Mouse (Mus musculus) heart, postnatal 14 days (tissue): Measurements from ENCODE around the gene Gm9837. TPM values are rescaled to one million over a fixed set of nuclear protein-coding genes. Genes with fewer than 3 reads are reported as not detected.
A peak's percentile ranks its signal among the peaks of the same experiment; 100 is the strongest.

Source experiments
- DNase-seq, 2 experiments: peaks; one replicate each; pipeline ENCODE4 v3.0.0; 2021 to 2022
- intact Hi-C: fragments of 180-260 bp; cut with DNase I; formaldehyde crosslinking; loops from one replicate; pipeline ENCODE4 v1.15.1; 2025
- total RNA-seq, 2 experiments: library from RNA; stranded (reverse); gene quantifications; 2 replicates each; pipeline ENCODE4 v1.2.3; 2021

Gm9837 gene
- total RNA-seq, 2 experiments from 2014 or later: not detected

GRCm38 (mm10) chr11:53489007-53489406 is 18.7 kb upstream of the Gm9837 start:
- intact Hi-C loops: no loop called here
- DNase-seq: no peak

DNA sequence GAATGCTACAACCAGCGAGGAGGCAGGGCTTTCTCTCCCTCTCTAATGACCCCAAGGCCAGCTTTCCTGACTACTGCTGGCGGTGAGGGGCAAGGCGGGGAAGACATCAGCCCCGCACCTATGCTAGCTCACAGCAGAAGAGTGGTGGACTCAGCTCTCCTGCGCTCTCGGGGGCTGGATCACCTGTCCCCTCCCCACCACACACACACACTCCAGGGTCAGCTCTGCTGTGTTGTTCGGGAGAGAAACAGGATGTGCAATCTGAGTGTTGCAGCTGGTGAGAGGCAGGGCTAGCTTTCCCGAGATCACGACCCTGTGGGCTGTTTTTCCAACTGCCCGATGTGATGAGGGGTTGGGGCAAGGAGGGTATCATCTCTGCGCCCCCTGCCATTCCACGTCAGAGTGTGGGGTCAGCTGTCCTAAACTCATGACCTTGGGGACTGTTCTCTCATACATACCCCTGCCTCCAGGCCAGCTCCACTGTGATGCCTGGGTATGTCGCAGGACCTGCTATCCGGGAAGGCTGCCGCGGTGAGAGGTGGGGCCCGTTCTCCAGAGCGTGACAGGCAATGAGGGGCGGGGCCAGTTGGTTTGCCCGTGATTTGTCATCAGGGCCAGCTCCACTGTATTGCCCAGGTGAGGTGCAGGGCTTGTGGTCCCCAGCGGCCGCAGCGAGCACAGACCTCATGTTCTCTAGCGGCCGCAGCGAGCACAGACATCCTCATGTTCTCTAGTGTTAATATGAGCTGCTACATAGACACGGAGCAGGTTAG is 16.7 kb upstream of the Gm9837 start:
- intact Hi-C loops: no loop called here

DNA sequence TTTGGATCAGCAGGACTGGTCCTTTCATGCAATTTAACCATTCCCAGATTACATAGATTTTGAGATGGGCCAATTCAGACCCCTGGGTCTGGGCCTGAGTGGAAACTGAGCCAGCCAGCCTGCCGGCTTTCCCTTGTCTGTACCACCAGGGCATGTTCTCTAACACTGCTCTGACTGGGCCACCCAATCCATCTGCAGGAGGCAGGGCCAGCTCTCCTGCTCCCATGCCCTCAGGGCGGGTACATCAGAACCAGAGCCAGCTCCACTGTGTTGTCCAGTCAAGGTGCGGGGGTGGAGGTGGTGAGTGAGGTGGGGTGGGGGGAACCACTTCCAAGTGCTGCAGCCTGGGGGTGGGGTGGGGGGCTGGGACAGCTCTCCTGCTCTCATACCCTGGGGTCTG is 16.1 kb upstream of the Gm9837 start:
- intact Hi-C loops: no loop called here
- no peak for DNase-seq

More for the DNA sequence above, 16.7 kb upstream of the Gm9837 start:
- DNase-seq: no peak

- intact Hi-C loops: no loop called here
These were observed 15.4 kb upstream of the Gm9837 start for GRCm38 (mm10) chr11:53485719-53486118.

GRCm38 (mm10) chr11:53483159-53483891 is 13.0 kb upstream of the Gm9837 start:
- no peak for DNase-seq
- intact Hi-C loops: no loop called here

More at GRCm38 (mm10) chr11:53485719-53486118, 15.4 kb upstream of the Gm9837 start:
- DNase-seq: no peak

DNA sequence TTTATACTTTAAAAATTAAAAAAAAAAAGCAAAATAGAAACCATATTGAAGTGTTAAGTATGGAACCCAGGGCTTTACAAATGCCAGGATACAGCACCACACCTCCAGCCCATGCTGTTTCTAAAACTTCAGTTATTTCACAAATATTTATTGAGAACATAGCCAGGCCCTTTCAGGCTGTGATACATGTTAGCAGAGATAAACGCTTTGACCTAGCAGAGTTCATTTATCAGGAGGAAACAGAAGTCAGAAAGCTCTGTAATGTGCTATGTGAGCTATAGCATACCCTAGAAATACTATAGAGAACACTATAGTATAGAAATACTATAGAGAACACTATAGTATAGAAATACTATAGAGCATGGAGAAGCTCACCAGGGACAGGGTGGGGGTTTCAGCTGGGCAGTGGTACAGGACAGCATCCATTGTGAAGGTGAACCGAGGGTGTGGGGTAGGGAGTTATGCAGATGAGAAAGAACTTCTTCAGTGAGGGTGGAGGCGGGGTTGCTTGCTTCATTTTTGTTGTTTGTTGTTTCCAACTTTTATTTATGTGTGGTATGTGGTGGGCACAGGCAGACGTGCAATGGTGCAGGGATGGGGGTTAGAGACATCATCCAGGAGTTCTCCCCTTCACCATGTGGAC is 10.9 kb upstream of the Gm9837 start:
- intact Hi-C loops: no loop called here
- DNase-seq: no peak

DNA sequence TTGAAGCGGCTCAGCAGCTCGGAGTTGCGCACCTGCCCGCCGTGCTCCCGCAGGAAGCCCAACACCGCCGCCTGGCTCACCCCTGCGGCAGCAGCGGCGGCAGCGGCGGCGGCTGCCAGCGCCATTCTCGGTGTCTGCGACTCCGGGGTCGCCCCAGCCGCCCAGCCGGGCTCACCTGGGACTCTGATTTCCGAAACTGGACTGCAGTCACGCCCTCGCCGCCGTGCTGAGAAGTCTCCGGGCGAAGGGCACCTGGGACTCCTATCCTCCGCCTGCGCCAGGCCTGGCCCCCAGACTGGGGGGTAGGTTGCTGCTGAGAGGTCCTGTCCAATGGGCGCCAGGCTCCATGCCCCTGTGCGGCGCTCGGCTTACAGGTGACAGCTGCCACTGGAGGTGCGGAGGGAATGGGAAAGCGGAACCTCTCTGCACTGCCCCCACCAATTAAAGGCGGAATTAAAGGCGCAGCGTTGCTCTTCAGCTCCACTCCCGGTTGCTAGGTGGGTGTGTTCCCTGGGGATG is 9.6 kb upstream of the Gm9837 start, which contains the start of the genes Gm9945 and Sowaha:
Gm9945 (plus strand) TSS at position 384 of the 519 bp plus-strand sequence.
Sowaha (minus strand) TSS at position 492 of the 519 bp plus-strand sequence.
- intact Hi-C loops: no loop called here
- DNase-seq: peak; percentile 31 to 44

DNA sequence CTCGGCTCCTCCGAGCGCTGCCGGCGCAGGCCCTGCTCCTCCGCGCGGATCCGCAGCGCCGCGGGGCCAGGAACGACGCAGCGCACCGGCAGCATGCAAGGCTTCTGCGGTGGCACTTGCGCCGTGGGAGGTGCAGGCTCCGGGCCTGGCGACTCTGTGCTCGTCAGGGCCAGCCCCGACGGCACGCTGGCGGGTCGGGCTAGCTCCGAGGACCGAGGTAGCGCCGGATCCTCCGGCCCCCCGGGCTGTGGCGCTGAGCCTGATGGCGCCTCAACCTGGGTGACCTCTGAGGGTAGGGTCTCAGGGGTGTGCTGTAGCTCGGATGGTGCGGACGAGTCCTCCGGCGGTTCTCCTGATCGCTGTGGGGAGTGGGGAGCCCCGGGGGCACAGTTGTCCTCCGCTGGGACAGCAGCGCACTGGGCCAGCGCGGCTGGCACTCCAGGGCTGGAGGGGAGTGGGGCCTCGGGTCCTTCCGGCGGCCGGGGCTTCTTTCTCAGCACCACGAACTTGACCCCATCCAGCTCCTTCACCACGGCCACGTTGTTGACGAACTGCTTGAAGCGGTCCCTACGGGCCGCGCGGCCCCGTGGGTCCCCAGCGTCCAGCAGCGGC is 9.0 kb upstream of the Gm9837 start:
- intact Hi-C loops: no loop called here
- peak in 1 of 2 experiments; percentile 26 for DNase-seq

DNA sequence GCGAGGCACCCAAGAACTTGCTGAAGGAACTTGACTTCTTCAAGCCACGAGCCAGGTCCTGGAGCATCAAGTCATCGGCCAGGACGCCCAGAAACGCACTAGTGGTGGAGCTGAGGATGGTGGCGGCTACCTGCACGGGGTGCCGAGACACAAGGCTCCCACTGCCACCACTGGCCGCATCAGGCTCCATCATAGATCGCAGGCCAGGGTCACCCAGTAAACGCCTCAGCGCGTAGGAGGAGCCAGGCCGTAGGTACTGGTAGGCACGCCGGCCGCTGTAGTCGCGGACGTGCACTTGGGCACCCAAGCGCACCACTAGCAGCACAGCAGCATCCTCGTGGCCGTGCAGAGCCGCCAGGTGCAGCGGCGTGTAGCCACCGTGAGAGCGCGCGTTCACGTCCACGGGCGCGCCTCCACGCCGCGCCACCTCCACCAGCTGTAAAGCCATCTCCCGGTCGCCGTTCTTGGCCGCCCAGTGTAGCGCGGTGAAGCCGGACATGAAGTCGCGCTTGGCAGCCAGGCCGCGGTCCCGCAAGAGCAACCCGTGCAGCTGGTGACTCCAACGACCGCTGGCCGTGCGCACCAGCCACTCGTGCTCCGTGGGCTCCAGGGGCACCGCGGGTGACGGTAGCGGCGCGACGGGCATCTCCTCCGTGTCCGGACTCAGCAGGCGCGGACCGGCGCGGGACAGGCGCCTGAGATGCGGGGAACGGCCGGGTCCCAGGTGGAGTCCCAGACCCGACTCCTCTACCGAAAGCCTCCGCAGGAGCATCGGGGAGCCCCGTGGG is 8.3 kb upstream of the Gm9837 start:
- intact Hi-C loops: no loop called here
- DNase-seq: peak in 1 of 2 experiments; percentile 22

- intact Hi-C loops: no loop called here
These were observed 7.6 kb upstream of the Gm9837 start for GRCm38 (mm10) chr11:53477833-53478232.

GRCm38 (mm10) chr11:53475620-53476019 is 5.3 kb upstream of the Gm9837 start:
- intact Hi-C loops: no loop called here
- no peak for DNase-seq

More at GRCm38 (mm10) chr11:53477833-53478232, 7.6 kb upstream of the Gm9837 start:
- DNase-seq: no peak

DNA sequence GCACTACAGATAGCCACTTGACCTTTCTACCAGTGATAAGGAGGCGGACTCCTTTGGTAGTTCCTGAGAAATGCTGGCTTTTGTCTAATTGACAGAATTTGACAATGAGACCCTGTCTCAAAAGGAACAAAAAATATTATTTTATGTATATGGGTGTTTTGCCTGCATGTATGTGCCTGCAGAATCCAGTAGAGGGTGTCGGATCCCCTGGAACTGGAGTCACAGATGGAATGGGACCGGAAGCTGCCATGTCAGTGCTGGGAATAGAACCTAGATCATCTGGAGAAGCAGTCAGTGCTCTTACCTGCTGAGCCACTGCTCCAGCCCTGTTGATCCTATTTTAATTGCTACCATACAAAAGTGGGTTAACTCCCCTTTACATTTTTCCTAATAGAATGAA is 2.4 kb upstream of the Gm9837 start:
- DNase-seq: no peak
- intact Hi-C loops: loop anchor here (5.0 kb wide), 2 partner anchors 110 to 265 kb away; no protein-coding TSS in a partner anchor

- no peak for DNase-seq
These were observed 848 bp downstream of the Gm9837 start for GRCm38 (mm10) chr11:53469294-53469967.

DNA sequence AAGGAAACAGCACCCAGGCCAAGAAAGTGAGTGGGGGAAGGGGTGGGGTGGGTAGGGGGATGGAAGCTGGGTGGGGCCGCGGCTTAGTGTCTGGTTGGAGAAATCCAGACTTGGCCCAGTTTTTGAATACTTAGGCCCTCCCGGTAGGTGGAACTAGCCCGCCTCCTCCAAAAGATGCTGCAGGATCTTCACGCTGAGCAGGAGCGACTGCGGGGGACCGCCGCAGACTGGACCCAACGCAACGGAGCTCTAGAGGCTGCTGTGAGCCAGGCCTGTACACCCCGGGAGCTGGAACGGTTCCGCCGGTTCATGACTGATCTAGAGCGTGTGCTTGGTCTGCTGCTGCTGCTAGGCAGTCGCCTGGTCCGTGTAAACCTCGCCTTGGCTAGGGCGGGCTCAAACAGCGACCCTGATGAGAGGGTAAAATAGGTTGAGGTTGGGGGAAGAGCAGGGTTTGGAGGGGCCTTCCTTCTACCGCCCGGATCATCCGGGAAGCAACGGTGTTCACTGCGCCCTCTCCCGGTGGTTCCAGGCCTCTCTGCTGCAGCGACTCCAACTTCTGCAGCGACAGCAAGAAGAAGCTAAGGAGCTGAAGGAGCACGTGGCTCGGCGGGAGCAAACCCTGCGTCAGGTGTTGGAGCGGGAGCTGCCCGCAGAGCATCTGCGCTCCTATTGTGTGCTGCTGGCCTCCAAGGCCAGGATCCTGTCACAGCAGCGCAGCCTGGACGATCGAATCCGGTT is 3.9 kb downstream of the Gm9837 start:
- intact Hi-C loops: no loop called here
- DNase-seq: peak; percentile 78 to 88

More at GRCm38 (mm10) chr11:53469294-53469967, 848 bp downstream of the Gm9837 start:
- intact Hi-C loops: no loop called here

GRCm38 (mm10) chr11:53463551-53464424 is 6.5 kb downstream of the Gm9837 start:
- DNase-seq: peak; percentile 19 to 27
- intact Hi-C loops: no loop called here

GRCm38 (mm10) chr11:53461727-53462126 is 8.6 kb downstream of the Gm9837 start:
- DNase-seq: no peak
- intact Hi-C loops: no loop called here

DNA sequence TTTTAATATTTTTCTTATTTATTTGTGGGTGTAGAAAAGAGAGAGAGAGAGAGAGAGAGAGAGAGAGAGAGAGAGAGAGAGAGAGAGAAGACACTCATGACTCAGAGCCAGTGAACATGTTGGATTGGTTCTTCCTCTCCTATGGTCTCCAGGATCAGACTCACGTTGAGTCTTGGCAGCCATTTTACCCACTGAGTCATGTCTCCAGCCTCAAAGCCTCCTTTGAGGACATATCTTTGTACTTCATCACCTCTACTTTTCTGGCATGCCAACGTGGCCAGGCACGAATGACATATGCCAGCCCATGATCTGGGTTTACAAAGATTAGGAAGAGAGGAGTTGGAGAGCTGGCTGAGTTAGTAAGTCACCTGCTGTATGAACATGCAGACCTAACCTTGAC is 10.1 kb downstream of the Gm9837 start:
- DNase-seq: no peak
- intact Hi-C loops: no loop called here
